Mouse (Mus musculus): ENCODE data around the gene Ehf. TPM values are rescaled to one million over a fixed set of nuclear protein-coding genes. Genes with fewer than 3 reads are reported as not detected.
A peak's percentile ranks its signal among the peaks of the same experiment; 100 is the strongest.

Ehf gene
- 0.17 TPM in 1 of 2 replicates, not detected in the other for polyA plus RNA-seq (2014; fragmentation: Nextera tagmentation; extraction: Ambion mirVana)

GRCm38 (mm10) chr2:103303132-103303531, at the start of gene Ehf:
Ehf (minus strand) TSS chr2:103303278.
- H3K27ac ChIP-seq (replicated peaks; ENCODE audit: low read depth, low read length) = no peak within 1 kb of the TSS
- DNase-seq (ENCODE audit: low spot score) (no peak), ATAC-seq (ENCODE audit: insufficient number of reproducible peaks, low FRiP score, low TSS enrichment, low read depth) (no peak)
- H3K36me3 ChIP-seq (ENCODE audit: control insufficient read depth, insufficient read depth, low read length) = no peaks in the 10 kb centered on the region
- H3K4me3 ChIP-seq (ENCODE audit: low read depth, low read length) = no peak within 1 kb of the TSS
- no peak within 1 kb of the TSS for H3K9ac ChIP-seq (ENCODE audit: low read length)
- no peaks in the 10 kb centered on the region for H3K4me1 ChIP-seq (ENCODE audit: control insufficient read depth, insufficient read depth, low read length)
- no peaks in the 10 kb centered on the region for H3K9me3 ChIP-seq (ENCODE audit: control insufficient read depth, low read length)
- H3K27me3 ChIP-seq (ENCODE audit: control insufficient read depth, insufficient read depth, low read length) = no peaks in the 10 kb centered on the region
- 64% methylated on average over 9 of the region's 9 CpGs for WGBS
- H3K4me2 ChIP-seq (ENCODE audit: low read depth, severe bottlenecking) = no peak within 1 kb of the TSS

DNA sequence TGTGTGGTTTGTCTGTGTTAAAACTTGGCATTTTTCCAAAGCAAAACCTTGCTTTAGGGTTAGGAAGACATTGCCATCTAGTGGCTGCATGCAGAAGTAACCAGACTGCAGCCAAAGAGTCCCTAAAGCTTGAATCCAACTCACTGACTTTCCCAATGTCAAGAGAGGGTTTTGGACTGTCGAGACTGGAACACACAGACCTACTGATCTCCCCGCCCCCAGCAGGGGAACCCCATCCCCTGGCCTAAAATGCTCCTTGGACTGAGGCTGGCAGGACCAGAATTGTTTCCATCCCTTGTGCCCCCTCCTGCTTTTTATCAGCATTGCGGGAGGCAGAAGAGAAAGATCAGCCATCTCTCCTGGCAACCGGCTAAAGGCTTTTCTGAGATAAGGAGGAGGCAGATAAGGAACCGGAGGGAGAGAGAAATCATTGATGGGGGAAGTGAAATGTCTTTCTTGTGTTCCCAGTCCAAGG, 44.4 kb upstream of the Ehf start:
- Histone ChIP-seq H3K4me2 (ENCODE audit: low read depth, severe bottlenecking) (no peak overlapping the region), H3K27me3 (ENCODE audit: control insufficient read depth, insufficient read depth, low read length) (no peaks in the 10 kb centered on the region)

GRCm38 (mm10) chr2:103346751-103347289, 43.7 kb upstream of the Ehf start:
- Histone ChIP-seq H3K9me3 (ENCODE audit: control insufficient read depth, low read length) (no peaks in the 10 kb centered on the region), H3K27me3 (ENCODE audit: control insufficient read depth, insufficient read depth, low read length) (no peaks in the 10 kb centered on the region), H3K4me3 (ENCODE audit: low read depth, low read length) (no peak overlapping the region), H3K4me1 (ENCODE audit: control insufficient read depth, insufficient read depth, low read length) (no peaks in the 10 kb centered on the region), H3K27ac (replicated peaks; ENCODE audit: low read depth, low read length) (no peak overlapping the region), H3K9ac (ENCODE audit: low read length) (no peak overlapping the region), H3K36me3 (ENCODE audit: control insufficient read depth, insufficient read depth, low read length) (no peaks in the 10 kb centered on the region), H3K4me2 (ENCODE audit: low read depth, severe bottlenecking) (no peak overlapping the region)
- ATAC-seq (ENCODE audit: insufficient number of reproducible peaks, low FRiP score, low TSS enrichment, low read depth) = no peak
- no peak for DNase-seq (ENCODE audit: low spot score)
- 79% methylated on average over 3 of the region's 3 CpGs for WGBS

More for the DNA sequence above, 44.4 kb upstream of the Ehf start:
- Histone ChIP-seq H3K9ac (ENCODE audit: low read length) (no peak overlapping the region), H3K9me3 (ENCODE audit: control insufficient read depth, low read length) (no peaks in the 10 kb centered on the region), H3K4me1 (ENCODE audit: control insufficient read depth, insufficient read depth, low read length) (no peaks in the 10 kb centered on the region), H3K4me3 (ENCODE audit: low read depth, low read length) (no peak overlapping the region), H3K27ac (replicated peaks; ENCODE audit: low read depth, low read length) (no peak overlapping the region), H3K36me3 (ENCODE audit: control insufficient read depth, insufficient read depth, low read length) (no peaks in the 10 kb centered on the region)
- peak; percentile 56 for DNase-seq (ENCODE audit: low spot score)
- ATAC-seq (ENCODE audit: insufficient number of reproducible peaks, low FRiP score, low TSS enrichment, low read depth) = no peak
- 23% methylated on average over 5 of the region's 5 CpGs for WGBS

- WGBS = 87% methylated on average over 7 of the region's 7 CpGs
- no peaks in the 10 kb centered on the region for H3K36me3 ChIP-seq (ENCODE audit: control insufficient read depth, insufficient read depth, low read length)
- DNase-seq (ENCODE audit: low spot score) = no peak
- no peaks in the 10 kb centered on the region for H3K4me1 ChIP-seq (ENCODE audit: control insufficient read depth, insufficient read depth, low read length)
- no peak overlapping the region for H3K27ac ChIP-seq (replicated peaks; ENCODE audit: low read depth, low read length)
- no peak overlapping the region for H3K4me2 ChIP-seq (ENCODE audit: low read depth, severe bottlenecking)
- H3K27me3 ChIP-seq (ENCODE audit: control insufficient read depth, insufficient read depth, low read length) = no peaks in the 10 kb centered on the region
- no peak for ATAC-seq (ENCODE audit: insufficient number of reproducible peaks, low FRiP score, low TSS enrichment, low read depth)
- H3K4me3 ChIP-seq (ENCODE audit: low read depth, low read length) = no peak overlapping the region
- H3K9me3 ChIP-seq (ENCODE audit: control insufficient read depth, low read length) = no peaks in the 10 kb centered on the region
- no peak overlapping the region for H3K9ac ChIP-seq (ENCODE audit: low read length)
Measured at GRCm38 (mm10) chr2:103343611-103344010, 40.5 kb upstream of the Ehf start.

DNA sequence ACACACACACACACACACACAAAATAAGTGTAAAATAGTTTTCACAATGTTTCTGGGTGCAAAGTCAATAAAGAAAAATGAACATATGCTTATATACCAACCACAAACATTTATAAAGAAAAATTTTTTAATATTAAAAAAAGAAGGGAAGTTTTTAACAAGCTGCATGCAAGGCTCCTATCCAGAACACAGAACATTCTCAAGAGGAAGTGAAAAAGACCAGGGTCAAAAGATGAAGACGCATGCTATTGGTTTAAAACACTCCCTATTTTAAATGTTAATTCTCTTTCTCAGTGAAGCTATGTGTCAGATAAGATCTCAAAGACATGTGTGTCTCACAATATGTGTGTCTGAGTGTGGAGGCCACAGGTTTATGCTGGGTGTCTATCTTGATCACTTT, 39.0 kb upstream of the Ehf start:
- Histone ChIP-seq H3K4me2 (ENCODE audit: low read depth, severe bottlenecking) (no peak overlapping the region), H3K27me3 (ENCODE audit: control insufficient read depth, insufficient read depth, low read length) (no peaks in the 10 kb centered on the region), H3K9ac (ENCODE audit: low read length) (no peak overlapping the region), H3K4me1 (ENCODE audit: control insufficient read depth, insufficient read depth, low read length) (no peaks in the 10 kb centered on the region), H3K36me3 (ENCODE audit: control insufficient read depth, insufficient read depth, low read length) (no peaks in the 10 kb centered on the region), H3K4me3 (ENCODE audit: low read depth, low read length) (no peak overlapping the region), H3K27ac (replicated peaks; ENCODE audit: low read depth, low read length) (no peak overlapping the region), H3K9me3 (ENCODE audit: control insufficient read depth, low read length) (no peaks in the 10 kb centered on the region)
- WGBS = 88% methylated on average over 1 of the region's 1 CpGs
- ATAC-seq (ENCODE audit: insufficient number of reproducible peaks, low FRiP score, low TSS enrichment, low read depth) (no peak), DNase-seq (ENCODE audit: low spot score) (no peak)

DNA sequence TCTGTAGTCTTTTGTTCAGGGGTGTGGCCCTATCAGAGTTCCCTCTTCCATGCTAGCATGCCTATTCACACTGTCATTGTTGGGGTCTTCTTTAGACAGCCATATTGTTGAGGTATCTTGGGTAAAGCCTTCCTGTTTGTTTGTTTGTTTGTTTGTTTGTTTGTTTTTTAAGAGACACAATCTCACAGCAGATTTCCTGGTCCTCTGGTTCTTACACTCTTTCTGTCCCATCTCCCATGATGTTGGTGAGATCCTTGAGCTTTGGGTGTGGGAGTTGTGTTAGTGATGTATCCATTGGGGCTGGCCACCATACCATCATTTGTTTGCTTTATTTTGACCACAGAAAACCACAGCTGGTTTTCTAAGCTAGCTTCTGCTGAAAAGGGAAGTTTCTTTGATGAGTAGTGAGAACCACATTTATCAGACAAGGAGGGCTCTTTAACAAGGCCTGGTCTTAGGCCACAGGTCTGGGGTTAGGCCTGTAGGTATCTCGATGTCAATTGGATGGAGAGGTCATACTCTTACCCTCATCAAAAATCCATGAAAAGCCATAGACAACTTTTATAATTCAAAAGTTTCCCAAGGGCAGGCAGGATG, 38.4 kb upstream of the Ehf start:
- 95% methylated on average over 1 of the region's 1 CpGs for WGBS
- no peak for DNase-seq (ENCODE audit: low spot score)
- Histone ChIP-seq H3K4me1 (ENCODE audit: control insufficient read depth, insufficient read depth, low read length) (no peaks in the 10 kb centered on the region), H3K4me3 (ENCODE audit: low read depth, low read length) (no peak overlapping the region), H3K27ac (replicated peaks; ENCODE audit: low read depth, low read length) (no peak overlapping the region), H3K9ac (ENCODE audit: low read length) (no peak overlapping the region), H3K4me2 (ENCODE audit: low read depth, severe bottlenecking) (no peak overlapping the region), H3K36me3 (ENCODE audit: control insufficient read depth, insufficient read depth, low read length) (no peaks in the 10 kb centered on the region), H3K9me3 (ENCODE audit: control insufficient read depth, low read length) (no peaks in the 10 kb centered on the region), H3K27me3 (ENCODE audit: control insufficient read depth, insufficient read depth, low read length) (no peaks in the 10 kb centered on the region)
- ATAC-seq (ENCODE audit: insufficient number of reproducible peaks, low FRiP score, low TSS enrichment, low read depth) = no peak

DNA sequence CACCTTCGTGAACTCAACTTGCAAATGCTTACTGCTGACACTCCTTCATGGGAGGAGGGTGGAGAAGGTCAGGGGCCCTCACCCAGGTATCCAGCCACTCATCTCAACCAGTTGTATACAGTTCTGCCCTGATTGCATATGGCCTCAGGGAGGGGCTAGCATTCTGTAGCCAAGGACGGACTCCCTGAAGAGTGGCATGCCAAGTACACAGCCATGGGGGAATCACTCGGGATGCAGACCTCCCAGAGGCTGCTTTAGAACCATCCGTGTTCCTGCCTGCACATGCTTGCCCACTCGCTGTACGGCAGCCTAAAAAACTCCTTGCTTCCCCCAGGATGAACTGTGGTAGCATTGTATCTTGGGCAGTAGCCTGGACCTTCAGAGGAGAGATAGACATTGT, 35.6 kb upstream of the Ehf start:
- Histone ChIP-seq H3K36me3 (ENCODE audit: control insufficient read depth, insufficient read depth, low read length) (no peaks in the 10 kb centered on the region), H3K4me1 (ENCODE audit: control insufficient read depth, insufficient read depth, low read length) (no peaks in the 10 kb centered on the region), H3K27ac (replicated peaks; ENCODE audit: low read depth, low read length) (no peak overlapping the region), H3K4me2 (ENCODE audit: low read depth, severe bottlenecking) (no peak overlapping the region), H3K4me3 (ENCODE audit: low read depth, low read length) (no peak overlapping the region), H3K9me3 (ENCODE audit: control insufficient read depth, low read length) (no peaks in the 10 kb centered on the region), H3K27me3 (ENCODE audit: control insufficient read depth, insufficient read depth, low read length) (no peaks in the 10 kb centered on the region), H3K9ac (ENCODE audit: low read length) (no peak overlapping the region)
- ATAC-seq (ENCODE audit: insufficient number of reproducible peaks, low FRiP score, low TSS enrichment, low read depth) = no peak
- DNase-seq (ENCODE audit: low spot score) = no peak
- 81% methylated on average over 6 of the region's 6 CpGs for WGBS

DNA sequence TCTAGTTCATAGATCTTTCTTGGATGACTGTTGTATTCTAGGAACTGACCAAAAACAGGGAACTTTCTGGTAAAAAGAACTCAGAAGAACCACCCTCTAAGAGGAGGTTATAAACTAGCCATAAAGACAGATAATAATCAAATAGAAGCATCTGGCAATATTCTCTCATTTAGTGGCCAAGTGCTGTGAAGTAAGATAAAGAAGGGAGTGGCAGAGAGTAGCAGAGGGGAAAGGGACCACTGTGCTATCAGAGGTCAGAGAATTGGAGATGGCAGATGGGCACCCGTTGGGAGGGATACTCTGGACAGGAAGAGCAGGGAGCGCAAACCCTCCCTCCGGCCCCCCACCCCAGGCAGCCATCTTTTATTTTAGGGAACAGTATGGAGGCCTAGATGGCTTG, 34.3 kb upstream of the Ehf start:
- no peak overlapping the region for H3K4me3 ChIP-seq (ENCODE audit: low read depth, low read length)
- DNase-seq (ENCODE audit: low spot score) = no peak
- 92% methylated on average over 3 of the region's 3 CpGs for WGBS
- no peak overlapping the region for H3K27ac ChIP-seq (replicated peaks; ENCODE audit: low read depth, low read length)
- H3K36me3 ChIP-seq (ENCODE audit: control insufficient read depth, insufficient read depth, low read length) = no peaks in the 10 kb centered on the region
- H3K27me3 ChIP-seq (ENCODE audit: control insufficient read depth, insufficient read depth, low read length) = no peaks in the 10 kb centered on the region
- no peak overlapping the region for H3K9ac ChIP-seq (ENCODE audit: low read length)
- no peak for ATAC-seq (ENCODE audit: insufficient number of reproducible peaks, low FRiP score, low TSS enrichment, low read depth)
- no peak overlapping the region for H3K4me2 ChIP-seq (ENCODE audit: low read depth, severe bottlenecking)
- no peaks in the 10 kb centered on the region for H3K4me1 ChIP-seq (ENCODE audit: control insufficient read depth, insufficient read depth, low read length)
- H3K9me3 ChIP-seq (ENCODE audit: control insufficient read depth, low read length) = no peaks in the 10 kb centered on the region

GRCm38 (mm10) chr2:103336621-103337020, 33.5 kb upstream of the Ehf start:
- H3K4me2 ChIP-seq (ENCODE audit: low read depth, severe bottlenecking) = no peak overlapping the region
- no peak overlapping the region for H3K27ac ChIP-seq (replicated peaks; ENCODE audit: low read depth, low read length)
- no peaks in the 10 kb centered on the region for H3K9me3 ChIP-seq (ENCODE audit: control insufficient read depth, low read length)
- H3K9ac ChIP-seq (ENCODE audit: low read length) = no peak overlapping the region
- no peak overlapping the region for H3K4me3 ChIP-seq (ENCODE audit: low read depth, low read length)
- DNase-seq (ENCODE audit: low spot score) (no peak), ATAC-seq (ENCODE audit: insufficient number of reproducible peaks, low FRiP score, low TSS enrichment, low read depth) (no peak)
- no peaks in the 10 kb centered on the region for H3K27me3 ChIP-seq (ENCODE audit: control insufficient read depth, insufficient read depth, low read length)
- 89% methylated on average over 11 of the region's 11 CpGs for WGBS
- H3K36me3 ChIP-seq (ENCODE audit: control insufficient read depth, insufficient read depth, low read length) = no peaks in the 10 kb centered on the region
- no peaks in the 10 kb centered on the region for H3K4me1 ChIP-seq (ENCODE audit: control insufficient read depth, insufficient read depth, low read length)

Measured in limb, embryonic 11.5 days (tissue).